Mouse (Mus musculus): Measurements from ENCODE around the gene Il15.

The Il15 gene

DNA sequence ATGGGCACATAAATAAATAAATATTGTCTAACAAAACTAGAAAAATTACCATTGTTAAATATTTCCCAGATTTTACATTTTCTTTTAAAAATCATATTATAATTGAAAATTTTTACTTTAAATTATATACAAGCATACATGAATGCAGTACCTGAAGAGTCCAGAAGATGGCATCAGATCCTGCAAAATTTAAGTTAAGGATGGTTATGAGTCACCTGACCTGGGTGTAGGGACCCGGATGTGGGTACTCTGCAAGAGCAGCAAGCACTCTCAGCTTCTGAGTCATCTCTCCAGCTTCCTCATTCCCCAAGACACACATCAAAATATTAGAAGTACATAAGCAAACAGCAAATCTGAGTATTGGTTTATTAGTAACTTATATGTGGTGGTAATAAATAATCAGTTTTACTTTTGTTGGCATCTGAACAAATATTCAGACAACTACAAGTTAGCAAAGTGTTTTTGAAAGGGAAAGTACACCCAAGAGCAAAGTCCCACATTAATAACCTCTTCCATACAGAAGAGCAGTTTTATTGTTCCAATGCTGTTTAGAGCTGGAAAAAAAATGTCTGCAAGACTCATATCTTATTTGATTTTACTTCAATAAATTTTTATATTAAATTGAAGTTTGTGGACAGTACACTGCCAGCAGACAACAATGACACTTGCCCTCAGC, 51.6 kb downstream of the Il15 start:
- DNase-seq = peak; percentile 11

DNA sequence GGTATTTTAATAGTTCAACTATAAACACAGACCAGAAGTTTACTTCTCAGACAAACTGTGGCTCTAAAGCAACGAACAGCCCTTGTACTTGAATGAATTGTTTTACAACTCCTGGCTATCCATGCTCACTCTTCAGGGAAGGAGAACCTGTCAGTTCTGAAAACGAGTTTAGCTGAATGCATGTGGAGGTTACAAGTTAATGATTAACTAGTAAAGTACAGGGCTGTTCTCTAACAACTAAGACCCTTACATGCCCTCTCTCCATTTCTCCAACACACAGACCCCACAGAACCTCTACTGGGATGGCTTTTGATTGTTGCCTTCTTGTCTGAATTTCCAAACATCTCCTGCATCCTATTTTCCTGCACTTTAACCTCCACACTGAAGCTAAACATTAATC, 53.7 kb downstream of the Il15 start:
- no peak for DNase-seq

DNA sequence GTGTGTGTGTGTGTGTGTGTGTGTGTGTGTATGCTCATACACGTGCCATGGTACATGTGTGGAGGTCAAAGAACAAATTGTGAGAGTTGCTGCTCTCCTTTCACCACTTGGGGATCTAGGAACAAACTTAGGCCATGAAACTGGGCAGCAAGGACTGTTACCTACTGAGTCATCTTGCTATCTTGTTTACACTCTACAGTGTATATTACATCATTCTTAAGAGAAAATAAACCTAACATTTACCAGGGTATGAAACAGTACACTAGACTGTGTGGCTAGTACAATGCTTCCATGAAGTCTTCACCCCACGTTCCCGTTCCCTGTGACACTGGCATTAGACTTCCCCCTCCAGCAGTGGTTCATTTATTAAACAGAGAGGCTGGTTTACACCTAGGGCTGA, 56.5 kb downstream of the Il15 start:
- DNase-seq = no peak

- DNase-seq = no peak
Observed at GRCm38 (mm10) chr8:82331675-82332234, 71.3 kb downstream of the Il15 start.

GRCm38 (mm10) chr8:82327986-82328652, 74.9 kb downstream of the Il15 start:
- no peak for DNase-seq

GRCm38 (mm10) chr8:82326061-82326460, 77.0 kb downstream of the Il15 start:
- no peak for DNase-seq

DNA sequence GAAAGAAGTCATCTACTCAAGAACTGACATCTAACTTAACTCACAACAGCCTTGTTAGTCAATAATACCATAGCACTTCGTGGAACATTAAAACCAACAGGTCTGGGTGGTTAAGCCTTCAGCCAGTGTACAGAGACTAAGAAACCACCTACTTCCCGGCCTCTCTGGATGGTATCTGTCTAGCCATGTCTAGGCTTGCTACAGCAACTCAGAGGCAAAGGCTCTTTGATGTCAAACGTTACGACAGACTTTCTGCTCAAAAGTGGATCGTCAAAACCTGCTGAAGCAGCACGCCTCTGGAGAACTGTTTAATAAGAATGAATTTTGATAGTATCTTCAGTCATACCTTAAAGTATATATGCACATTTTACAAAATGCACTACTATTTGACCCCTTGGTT, 77.4 kb downstream of the Il15 start:
- no peak for DNase-seq

- DNase-seq = no peak
Observed at GRCm38 (mm10) chr8:82317446-82317845, 85.6 kb downstream of the Il15 start.

DNA sequence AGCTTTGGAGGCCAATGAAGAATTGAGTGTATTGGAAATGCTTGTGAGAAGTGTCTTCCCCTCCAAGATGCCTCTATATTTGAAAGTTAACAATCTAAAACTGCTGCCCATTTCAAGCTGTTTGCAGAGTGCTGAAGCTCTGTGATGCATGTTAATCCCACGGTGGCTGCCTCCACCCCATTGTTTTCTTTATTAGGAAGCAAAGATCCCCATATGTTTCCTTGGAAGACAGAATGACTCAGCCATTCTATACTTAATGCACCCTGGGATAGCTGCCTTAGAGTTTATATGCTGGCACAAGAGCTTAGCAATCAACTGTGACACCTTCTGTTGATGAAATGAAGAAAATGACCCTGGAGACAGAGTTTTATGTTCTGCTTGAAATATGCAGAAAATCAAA, 96.6 kb downstream of the Il15 start:
- DNase-seq = no peak

DNA sequence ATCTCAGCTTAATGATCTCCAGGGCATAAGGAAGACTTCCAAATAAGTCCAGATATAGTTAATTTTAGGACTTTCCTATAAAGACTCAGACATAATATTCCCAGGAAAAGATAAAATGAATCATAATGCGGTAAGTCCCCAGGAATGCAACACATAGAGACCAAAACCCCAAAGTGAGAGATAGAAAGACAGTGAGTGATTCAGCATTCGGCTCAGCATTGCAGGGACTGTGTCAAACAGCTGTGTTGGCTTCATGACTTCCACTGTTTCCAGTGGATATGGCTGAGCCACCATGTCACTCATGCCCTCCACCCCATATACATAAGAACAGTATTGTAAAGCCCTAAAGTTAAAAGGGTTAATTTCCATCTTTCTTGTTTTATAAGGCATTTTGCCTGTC, 106.8 kb downstream of the Il15 start:
- no peak for DNase-seq

DNA sequence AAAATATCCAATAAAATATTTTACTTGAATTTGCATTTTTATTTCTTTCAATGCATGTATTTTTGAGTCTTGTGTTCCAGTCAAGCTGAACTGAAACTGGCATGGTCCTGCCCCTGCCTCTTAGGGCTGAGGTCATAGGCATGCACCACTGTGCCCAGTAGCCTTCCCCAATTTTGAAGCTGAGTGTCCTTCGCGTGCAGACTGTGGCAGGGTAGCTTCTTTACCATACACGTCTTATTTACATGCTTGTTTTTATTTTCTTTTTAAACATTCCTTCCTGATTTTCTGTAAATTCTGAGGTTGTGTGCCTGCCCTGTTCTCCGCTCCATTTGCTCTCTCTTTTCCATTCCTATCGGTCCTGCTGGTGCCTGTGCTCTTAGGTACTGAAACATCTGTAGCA, 111.4 kb downstream of the Il15 start:
- DNase-seq = no peak

GRCm38 (mm10) chr8:82285866-82286265, 117.2 kb downstream of the Il15 start:
- DNase-seq = no peak

DNA sequence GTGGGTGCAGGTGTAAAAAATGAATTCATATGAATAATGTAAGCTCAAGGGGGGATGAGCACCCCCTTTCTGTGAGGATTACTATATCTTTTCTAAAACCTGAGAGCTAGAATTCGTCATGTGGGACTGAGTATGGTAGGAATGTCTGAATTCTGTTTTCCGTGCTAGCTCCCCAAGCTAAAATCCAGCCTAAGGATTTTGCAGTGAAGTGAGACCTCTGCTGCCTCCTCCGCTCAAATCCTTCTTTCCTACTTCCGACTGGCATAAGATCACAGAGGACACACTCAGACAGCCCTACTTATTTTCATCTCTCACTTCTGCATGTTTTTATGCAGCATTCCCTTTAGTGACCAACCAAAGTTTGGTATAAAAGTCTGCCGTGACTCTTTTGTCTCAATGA, 121.0 kb downstream of the Il15 start:
- no peak for DNase-seq
